Mouse (Mus musculus): ENCODE measurements around the gene Echs1. TPM values are rescaled to one million over a fixed set of nuclear protein-coding genes. Genes with fewer than 3 reads are reported as not detected.

Echs1 gene
- polyA plus RNA-seq, 1 experiment from 2014 or later = 120 TPM

DNA sequence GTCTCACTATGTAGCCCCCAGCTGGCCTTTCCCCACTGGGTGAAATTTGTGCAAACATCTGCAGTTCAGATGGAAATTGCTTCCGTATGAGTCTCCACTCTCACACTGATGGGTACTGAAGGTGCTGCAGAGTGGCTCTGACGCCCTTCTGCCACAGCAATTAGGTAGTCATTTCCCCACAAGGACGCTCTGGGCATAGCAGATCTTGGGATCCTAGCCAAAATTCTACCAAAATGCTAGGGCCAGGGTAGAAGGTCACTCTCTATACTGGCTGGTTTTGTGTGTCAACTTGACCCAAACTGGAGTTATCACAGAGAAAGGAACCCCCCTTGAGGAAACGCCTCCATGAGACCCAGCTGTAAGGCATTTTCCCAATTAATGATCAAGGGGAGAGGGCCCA is 12.3 kb downstream of the Echs1 start:
- no peak overlapping the region for H3K4me3 ChIP-seq
- no peak overlapping the region for H3K27ac ChIP-seq (replicated peaks)
- H3K27me3 ChIP-seq = no peaks in the 10 kb centered on the region
- H3K36me3 ChIP-seq = peaks cover 24% of the 10 kb centered on the region
- H3K9me3 ChIP-seq = no peaks in the 10 kb centered on the region
- 83% methylated on average over 4 of the region's 4 CpGs for WGBS
- H3K4me1 ChIP-seq = peaks cover 9% of the 10 kb centered on the region
- no peak overlapping the region for H3K4me2 ChIP-seq (replicated peaks)
- no peak for ATAC-seq (replicated peaks)
- H3K9ac ChIP-seq (replicated peaks) = no peak overlapping the region

DNA sequence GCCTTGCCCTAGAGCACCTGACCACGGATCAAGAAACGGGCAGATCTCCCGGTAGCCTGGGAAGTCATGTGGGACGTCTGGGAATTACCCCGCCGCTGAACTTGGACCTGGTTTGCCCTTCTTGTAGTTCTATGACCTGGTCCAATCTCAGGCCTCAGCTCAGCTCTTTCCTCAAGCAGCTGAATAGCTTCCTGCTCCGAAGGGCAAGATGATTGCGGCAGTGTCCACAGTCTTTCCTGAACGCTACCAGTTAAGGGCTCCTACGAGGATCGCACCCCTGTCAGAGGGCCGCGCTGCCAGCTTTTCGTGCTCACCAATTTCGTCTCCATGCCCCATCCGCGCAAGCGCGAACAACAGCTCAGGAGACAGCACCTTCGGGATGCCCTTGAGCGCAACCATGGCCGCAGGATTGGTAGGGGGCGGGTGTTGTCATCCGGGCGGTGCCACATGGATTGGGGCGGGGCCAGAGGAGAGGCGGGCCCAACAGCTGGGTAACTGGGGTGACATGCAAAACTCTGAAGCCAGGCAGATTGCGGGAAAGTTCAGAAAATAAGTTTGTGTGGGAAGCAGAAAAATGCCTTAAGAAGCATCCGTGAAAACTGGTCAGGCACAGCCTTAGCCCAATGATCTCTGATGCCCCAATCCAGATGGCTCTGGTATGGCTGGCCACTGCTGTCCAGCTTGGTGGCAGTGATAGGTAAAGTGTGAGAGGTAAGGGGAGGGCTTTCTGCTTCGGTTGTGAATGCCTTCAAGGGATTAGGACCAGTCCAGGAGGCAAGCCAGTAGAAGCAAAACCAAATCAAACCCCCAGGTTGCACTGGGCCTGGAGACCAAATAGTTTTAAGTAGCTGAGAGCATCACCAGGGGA is 14.0 kb downstream of the Echs1 start, which contains the start of gene Fuom:
Gene Fuom, minus strand, starts transcription at position 449 of the 868 bp plus-strand sequence.
- Histone ChIP-seq H3K9me3 (no peaks in the 10 kb centered on the region), H3K4me1 (peaks cover 9% of the 10 kb centered on the region), H3K27me3 (no peaks in the 10 kb centered on the region), H3K27ac (replicated peaks) (no peak within 1 kb of the TSS), H3K4me3 (peak within 1 kb of the TSS; percentile 38), H3K4me2 (replicated peaks) (peak within 1 kb of the TSS; percentile 67), H3K36me3 (peaks cover 13% of the 10 kb centered on the region; the same call in 1 of the 2 replicates), H3K9ac (replicated peaks) (peak within 1 kb of the TSS; percentile 47)
- ATAC-seq (replicated peaks) = peak; percentile 86
- WGBS = 2% methylated on average over 30 of the region's 30 CpGs

DNA sequence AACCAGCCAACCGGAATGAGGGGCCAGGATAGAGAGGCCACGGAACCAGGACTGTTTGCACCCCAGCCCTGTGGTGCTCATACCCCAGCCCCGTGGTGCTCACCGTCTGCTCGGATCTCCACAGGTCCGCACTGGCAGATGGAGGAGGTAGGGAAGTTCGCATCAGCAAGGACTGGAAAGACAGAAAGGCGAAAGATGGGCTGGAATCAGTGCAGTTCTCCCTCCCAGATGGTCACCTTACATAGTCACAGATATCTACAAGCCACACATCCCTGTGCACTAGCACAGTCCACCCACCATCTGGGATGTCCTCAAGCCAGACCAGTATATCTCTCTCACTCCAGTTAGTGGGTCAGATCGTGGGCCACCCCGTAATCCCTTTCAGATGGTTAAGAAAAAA is 14.8 kb downstream of the Echs1 start:
- ATAC-seq (replicated peaks) = no peak
- H3K9me3 ChIP-seq = no peaks in the 10 kb centered on the region
- H3K4me1 ChIP-seq = peaks cover 9% of the 10 kb centered on the region
- peak overlapping the region; percentile 67 for H3K4me2 ChIP-seq (replicated peaks)
- H3K27me3 ChIP-seq = no peaks in the 10 kb centered on the region
- H3K36me3 ChIP-seq = peaks cover 9% of the 10 kb centered on the region; the same call in 1 of the 2 replicates
- peak overlapping the region; percentile 47 for H3K9ac ChIP-seq (replicated peaks)
- 72% methylated on average over 10 of the region's 10 CpGs for WGBS
- no peak overlapping the region for H3K27ac ChIP-seq (replicated peaks)
- peak overlapping the region; percentile 38 for H3K4me3 ChIP-seq

DNA sequence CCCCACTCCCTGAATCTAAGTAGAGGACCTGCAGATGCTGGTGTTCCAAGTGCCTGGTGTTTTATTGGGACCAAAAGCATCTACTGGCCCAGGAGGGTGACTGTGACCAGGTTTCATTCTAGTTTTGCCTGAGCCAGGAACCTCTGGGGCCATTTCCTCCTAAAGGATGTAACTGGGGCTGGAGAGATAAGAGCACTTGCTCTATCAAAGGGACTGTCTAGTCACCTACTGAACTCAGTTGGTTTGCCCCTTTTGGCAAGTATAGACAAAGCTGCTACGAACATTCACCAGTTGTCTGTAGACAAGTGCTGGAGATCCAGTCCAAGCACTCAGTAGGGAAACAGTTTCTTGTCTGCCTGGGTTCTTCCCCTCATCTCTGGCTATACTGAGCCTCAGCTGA is 17.8 kb downstream of the Echs1 start:
- Histone ChIP-seq H3K4me3 (no peak overlapping the region), H3K9ac (replicated peaks) (no peak overlapping the region), H3K27me3 (no peaks in the 10 kb centered on the region), H3K27ac (replicated peaks) (no peak overlapping the region), H3K36me3 (no peaks in the 10 kb centered on the region), H3K4me1 (peaks cover 9% of the 10 kb centered on the region), H3K9me3 (no peaks in the 10 kb centered on the region), H3K4me2 (replicated peaks) (no peak overlapping the region)
- ATAC-seq (replicated peaks) = no peak
- WGBS = 76% methylated on average over 1 of the region's 1 CpGs

DNA sequence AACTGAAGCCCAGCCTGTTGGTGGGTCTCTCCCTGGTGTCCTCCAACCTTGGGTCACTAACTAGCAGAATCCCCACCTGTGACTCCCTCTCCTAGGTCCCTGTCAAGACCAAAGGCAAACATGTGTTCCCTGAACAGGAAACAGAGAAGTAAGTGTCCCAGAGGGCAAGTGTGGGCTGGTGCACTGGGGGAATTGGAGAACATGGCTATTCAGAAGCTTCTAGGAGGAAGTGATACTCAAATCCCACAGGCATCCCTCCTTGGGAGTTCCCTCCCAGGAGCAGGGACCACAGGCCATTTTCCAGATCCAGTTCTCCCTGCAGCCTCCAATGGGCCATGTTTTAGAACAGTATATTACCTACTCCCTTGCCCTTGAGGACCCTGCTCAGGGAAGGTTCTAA is 20.2 kb downstream of the Echs1 start:
- Histone ChIP-seq H3K27me3 (no peaks in the 10 kb centered on the region), H3K9ac (replicated peaks) (no peak overlapping the region), H3K4me1 (no peaks in the 10 kb centered on the region), H3K4me2 (replicated peaks) (no peak overlapping the region), H3K4me3 (no peak overlapping the region), H3K27ac (replicated peaks) (no peak overlapping the region), H3K36me3 (no peaks in the 10 kb centered on the region), H3K9me3 (no peaks in the 10 kb centered on the region)
- no peak for ATAC-seq (replicated peaks)

DNA sequence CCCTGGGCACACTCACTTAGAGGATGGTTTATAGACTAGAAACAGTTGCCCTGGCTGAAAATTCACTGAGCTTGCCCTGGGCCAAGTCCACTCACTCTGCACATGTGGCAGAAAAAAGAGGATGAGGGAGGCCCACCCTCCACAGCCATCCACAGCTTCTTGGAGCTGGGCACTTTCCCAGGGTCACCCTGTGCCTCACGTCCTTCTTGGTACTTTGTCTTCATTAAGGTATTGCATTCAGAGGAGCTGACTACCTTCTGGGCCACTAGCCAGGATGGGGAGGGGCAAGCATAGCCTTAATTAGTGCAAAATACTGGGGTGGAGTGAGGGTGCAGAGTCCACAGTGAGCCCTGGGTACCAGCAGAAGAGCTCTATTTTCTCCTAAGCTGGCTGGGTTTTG is 20.7 kb downstream of the Echs1 start:
- no peak overlapping the region for H3K4me3 ChIP-seq

DNA sequence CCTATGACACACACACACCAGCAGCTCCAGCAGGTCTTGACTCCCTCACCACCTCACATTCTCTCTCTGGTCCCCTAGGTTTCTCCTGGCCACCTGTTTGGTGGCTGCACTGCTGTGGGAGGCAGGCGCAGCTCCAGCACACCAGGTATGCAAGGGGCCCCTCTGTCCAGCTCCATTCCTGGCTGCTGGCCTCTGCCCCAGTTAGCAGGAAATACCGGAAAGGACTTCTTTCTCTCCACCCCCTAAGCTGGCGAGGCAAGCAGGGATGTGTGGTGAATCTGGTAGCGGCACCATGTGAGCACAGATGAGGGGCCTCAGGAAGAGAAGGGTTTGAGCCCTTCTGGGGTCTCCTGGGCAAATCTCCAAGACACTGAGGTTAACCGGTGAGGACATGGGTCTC is 21.3 kb downstream of the Echs1 start:
- Histone ChIP-seq H3K27me3 (no peaks in the 10 kb centered on the region), H3K4me1 (no peaks in the 10 kb centered on the region), H3K4me2 (replicated peaks) (no peak overlapping the region), H3K27ac (replicated peaks) (no peak overlapping the region), H3K9ac (replicated peaks) (no peak overlapping the region), H3K9me3 (no peaks in the 10 kb centered on the region), H3K36me3 (no peaks in the 10 kb centered on the region), H3K4me3 (no peak overlapping the region)
- 72% methylated on average over 5 of the region's 5 CpGs for WGBS
- ATAC-seq (replicated peaks) = no peak

More for the DNA sequence above, 20.7 kb downstream of the Echs1 start:
- Histone ChIP-seq H3K9me3 (no peaks in the 10 kb centered on the region), H3K27ac (replicated peaks) (no peak overlapping the region), H3K36me3 (no peaks in the 10 kb centered on the region), H3K27me3 (no peaks in the 10 kb centered on the region), H3K4me2 (replicated peaks) (no peak overlapping the region), H3K4me1 (no peaks in the 10 kb centered on the region), H3K9ac (replicated peaks) (no peak overlapping the region)
- no peak for ATAC-seq (replicated peaks)
- WGBS = 36% methylated on average over 1 of the region's 1 CpGs

DNA sequence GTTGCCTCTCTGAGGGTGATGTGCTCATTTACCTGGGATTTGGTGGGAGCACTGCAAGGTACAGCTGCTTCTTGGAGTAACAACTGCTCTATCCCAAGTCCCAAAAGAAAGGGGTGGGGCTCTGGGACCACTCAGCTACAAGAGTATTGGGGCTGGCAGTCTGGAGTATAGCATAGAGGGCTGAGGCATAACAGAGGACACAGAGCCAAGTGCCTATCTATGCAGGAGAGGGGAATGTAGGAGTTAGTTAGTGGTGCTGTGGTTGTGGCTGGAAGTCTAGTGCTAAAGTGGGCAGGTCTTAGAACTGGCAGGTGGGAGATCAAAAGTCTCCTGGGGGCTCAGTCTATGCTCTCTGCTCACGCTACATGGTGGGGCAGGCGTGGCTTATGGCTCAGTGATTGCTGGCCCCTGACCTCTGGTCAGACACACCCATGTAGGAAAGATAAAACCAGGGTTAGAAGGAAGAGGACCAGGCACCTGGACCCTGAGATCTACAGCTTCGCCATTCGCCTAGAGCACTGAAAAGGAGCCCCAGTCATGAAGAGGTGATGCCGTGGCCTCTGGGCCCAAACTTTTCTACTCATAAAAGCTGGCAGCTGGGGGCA is 23.2 kb downstream of the Echs1 start, which contains the start of gene Prap1:
Gene Prap1, plus strand, starts transcription at position 472 of the 605 bp plus-strand sequence.
- Histone ChIP-seq H3K9ac (replicated peaks) (no peak within 1 kb of the TSS), H3K27me3 (no peaks in the 10 kb centered on the region), H3K4me1 (no peaks in the 10 kb centered on the region), H3K36me3 (no peaks in the 10 kb centered on the region), H3K4me3 (no peak within 1 kb of the TSS), H3K9me3 (no peaks in the 10 kb centered on the region), H3K4me2 (replicated peaks) (no peak within 1 kb of the TSS), H3K27ac (replicated peaks) (no peak within 1 kb of the TSS)
- 66% methylated on average over 5 of the region's 5 CpGs for WGBS
- ATAC-seq (replicated peaks) = no peak

DNA sequence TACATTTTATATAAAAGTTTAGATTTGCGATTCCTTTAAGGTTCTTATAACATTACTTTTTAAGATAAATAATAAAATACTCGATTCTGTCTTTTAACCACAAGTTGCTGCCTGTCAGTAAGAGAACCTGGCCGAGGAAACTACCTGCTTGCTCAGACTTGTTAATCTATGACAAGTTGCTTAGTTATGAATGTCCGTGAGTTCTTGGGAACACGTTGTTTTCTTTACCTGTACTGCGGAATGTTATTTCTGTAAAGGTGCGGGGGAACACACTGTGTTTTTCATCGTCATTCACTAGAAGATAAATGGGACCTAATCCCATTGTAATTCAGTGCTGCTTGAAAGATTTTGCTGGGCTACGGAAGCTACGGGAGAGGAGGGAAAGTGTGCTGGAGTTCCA is 25.7 kb downstream of the Echs1 start:
- no peak for ATAC-seq (replicated peaks)
- 72% methylated on average over 10 of the region's 10 CpGs for WGBS
- Histone ChIP-seq H3K9ac (replicated peaks) (no peak overlapping the region), H3K9me3 (no peaks in the 10 kb centered on the region), H3K4me1 (no peaks in the 10 kb centered on the region), H3K27ac (replicated peaks) (no peak overlapping the region), H3K27me3 (no peaks in the 10 kb centered on the region), H3K4me3 (no peak overlapping the region), H3K36me3 (no peaks in the 10 kb centered on the region), H3K4me2 (replicated peaks) (no peak overlapping the region)

DNA sequence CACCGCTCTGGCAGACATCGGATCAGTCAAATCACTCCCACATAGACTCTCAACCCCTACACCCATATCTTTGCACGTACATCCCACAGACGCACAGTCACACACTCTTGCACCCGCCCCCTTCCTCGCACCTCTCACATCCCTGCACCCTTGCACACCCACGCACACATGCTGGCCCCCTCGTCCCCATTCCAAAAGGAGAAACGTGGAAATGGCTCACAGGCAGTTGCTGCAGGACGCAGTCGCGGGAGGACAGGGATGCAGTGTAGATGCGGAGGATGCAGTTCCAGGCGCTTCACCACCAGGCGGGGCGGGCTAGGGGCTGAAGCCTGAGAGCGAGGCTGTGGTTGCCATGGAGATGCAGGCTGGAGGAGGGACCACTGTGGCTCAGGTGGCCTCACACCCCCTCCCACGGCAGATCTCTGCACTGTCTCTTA is 34.0 kb downstream of the Echs1 start, which contains the start of gene Caly:
Gene Caly, minus strand, starts transcription at position 307 of the 437 bp plus-strand sequence.
- Histone ChIP-seq H3K27me3 (no peaks in the 10 kb centered on the region), H3K9me3 (no peaks in the 10 kb centered on the region), H3K4me1 (peaks cover 35% of the 10 kb centered on the region), H3K27ac (replicated peaks) (peak within 1 kb of the TSS; percentile 88), H3K4me2 (replicated peaks) (peak within 1 kb of the TSS; percentile 60), H3K36me3 (no peaks in the 10 kb centered on the region), H3K9ac (replicated peaks) (peak within 1 kb of the TSS; percentile 66), H3K4me3 (peak within 1 kb of the TSS; percentile 44)
- 3% methylated on average over 18 of the region's 18 CpGs for WGBS
- peak; percentile 86 for ATAC-seq (replicated peaks)

DNA sequence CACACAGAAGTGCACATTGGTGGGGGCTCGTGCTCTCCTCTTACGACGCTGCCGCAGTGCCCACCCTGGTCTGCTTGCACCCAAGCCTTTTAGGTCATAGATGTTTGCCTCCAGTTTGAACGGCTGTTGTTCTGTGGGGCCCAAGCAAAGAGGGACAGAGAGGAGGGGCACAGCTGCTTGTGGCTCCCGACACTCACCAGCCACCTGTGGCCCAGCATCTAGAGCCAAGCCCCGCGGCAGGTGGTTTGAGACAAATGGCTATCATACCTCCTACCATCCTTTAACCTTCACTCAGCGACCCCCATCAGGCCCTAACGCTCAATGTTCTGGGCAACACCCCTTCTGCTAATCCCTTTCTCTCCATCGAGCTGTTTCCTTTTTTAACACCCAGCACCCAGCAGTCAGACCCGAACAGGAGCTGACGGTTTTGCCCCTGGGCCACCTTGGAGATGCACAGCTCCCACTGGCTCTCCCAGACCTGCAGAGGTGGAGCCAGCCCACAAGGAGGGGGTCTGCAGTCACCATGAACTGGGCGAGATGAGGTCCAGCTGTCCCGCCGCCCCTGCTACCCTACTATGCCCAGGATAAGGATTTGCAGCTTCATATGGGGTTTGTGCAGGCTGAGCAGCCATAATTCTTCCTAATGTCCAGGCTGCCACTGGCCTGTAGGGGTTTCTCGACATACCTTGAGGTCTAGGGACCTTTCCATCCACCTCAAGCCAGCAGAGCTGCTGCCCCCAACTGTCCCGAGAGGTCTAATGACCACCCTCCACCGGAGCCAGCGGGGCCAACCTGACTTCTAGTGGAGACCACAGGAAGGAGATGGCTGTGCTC is 34.7 kb downstream of the Echs1 start:
- Histone ChIP-seq H3K27me3 (no peaks in the 10 kb centered on the region), H3K36me3 (no peaks in the 10 kb centered on the region), H3K9me3 (no peaks in the 10 kb centered on the region), H3K27ac (replicated peaks) (peak overlapping the region; percentile 88), H3K4me3 (peak overlapping the region; percentile 44), H3K4me2 (replicated peaks) (peak overlapping the region; percentile 60), H3K4me1 (peaks cover 35% of the 10 kb centered on the region), H3K9ac (replicated peaks) (peak overlapping the region; percentile 66)
- WGBS = 15% methylated on average over 20 of the region's 20 CpGs
- ATAC-seq (replicated peaks) = peak; percentile 20

Data from forebrain, embryonic 15.5 days (tissue).